Mouse (Mus musculus): Measurements from ENCODE around the gene H3f3a. TPM values are rescaled to one million over a fixed set of nuclear protein-coding genes. Genes with fewer than 3 reads are reported as not detected.
A peak's percentile ranks its signal among the peaks of the same experiment; 100 is the strongest.

The H3f3a gene
- polyA plus RNA-seq, 1 experiment, result 2,061 TPM

DNA sequence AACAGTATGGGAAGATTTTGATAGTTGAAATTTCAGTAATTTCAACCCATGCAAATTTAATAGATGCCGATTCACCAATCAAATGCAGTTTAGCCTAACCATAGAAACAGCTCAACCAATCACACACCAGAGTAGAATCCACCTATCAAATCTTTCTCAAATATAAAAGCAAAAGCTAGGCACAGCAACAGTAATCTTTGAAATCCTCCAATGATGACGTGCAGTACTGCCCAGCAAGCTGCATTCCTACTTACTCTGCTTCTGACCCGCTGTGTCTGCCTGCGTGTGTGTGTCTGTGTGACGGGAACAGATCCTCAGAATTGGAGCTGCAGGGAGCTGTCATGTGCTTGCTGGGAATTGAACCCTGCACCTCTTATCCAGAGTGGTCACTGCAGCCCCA is 4.9 kb downstream of the H3f3a start:
- TF ChIP-seq FLI1 (IDR thresholded peaks at IDR 0.05; ENCODE audit: low read length) (no peak), GATA1 (IDR thresholded peaks at IDR 0.05; ENCODE audit: borderline replicate concordance, low read length) (no peak)
- peak overlapping the region; percentile 66 for H3K4me3 ChIP-seq (replicated peaks)

DNA sequence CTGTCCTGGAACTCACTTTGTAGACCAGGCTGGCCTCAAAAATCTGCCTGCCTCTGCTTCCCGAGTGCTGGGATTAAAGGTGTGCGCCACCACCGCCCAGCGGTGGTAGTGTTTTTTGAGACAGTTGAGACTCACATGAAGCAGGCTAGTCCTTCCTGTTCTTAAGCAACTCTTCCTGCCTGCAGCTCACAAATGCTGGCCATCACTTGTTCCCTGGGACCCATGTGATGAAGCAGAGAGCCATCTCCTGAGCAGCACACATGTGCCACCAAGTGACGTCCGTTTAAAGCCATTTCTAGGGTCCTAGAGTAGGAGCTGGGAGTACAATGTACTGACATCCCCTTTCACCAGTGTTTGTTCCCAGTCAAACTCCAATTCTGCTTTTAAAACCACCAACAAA is 9.9 kb downstream of the H3f3a start:
- Histone ChIP-seq H3K4me3 (replicated peaks) (no peak overlapping the region), H3K9me3 (no peaks in the 10 kb centered on the region), H3K36me3 (replicated peaks; ENCODE audit: low read length) (peaks cover 88% of the 10 kb centered on the region), H3K4me1 (peaks cover 77% of the 10 kb centered on the region), H3K27me3 (replicated peaks) (no peaks in the 10 kb centered on the region)
- TF ChIP-seq FLI1 (IDR thresholded peaks at IDR 0.05; ENCODE audit: low read length), result no peak
- no peak for TF ChIP-seq GATA1 (IDR thresholded peaks at IDR 0.05; ENCODE audit: borderline replicate concordance, low read length)

More for the DNA sequence above, 4.9 kb downstream of the H3f3a start:
- peaks cover 60% of the 10 kb centered on the region for H3K4me1 ChIP-seq
- H3K9me3 ChIP-seq, result no peaks in the 10 kb centered on the region
- peaks cover 75% of the 10 kb centered on the region for H3K36me3 ChIP-seq (replicated peaks; ENCODE audit: low read length)
- no peaks in the 10 kb centered on the region for H3K27me3 ChIP-seq (replicated peaks)

DNA sequence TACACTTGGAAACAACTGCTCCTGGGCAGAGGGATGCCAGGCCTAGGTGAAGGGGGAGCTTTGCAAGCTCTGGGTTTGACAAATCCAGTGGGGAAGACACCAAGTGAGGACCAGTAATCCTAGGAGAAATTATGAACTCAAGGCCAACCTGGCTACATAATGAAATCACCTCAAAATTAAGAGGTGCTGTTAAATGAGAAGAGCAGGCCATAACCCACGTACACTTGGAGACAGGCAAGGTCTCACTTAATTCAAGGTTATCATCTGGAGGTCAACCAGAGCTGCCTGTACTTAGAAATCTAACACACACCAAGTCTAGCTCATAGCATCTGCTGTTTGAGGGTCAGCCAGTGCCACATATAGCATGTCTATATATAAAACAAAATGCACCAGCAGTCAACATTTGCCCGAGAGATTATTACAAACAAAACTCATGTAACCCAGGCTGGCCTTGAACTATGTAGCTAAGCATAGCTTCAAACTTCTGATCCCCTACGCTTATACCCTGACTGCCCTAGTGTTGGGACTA is 12.2 kb downstream of the H3f3a start:
- Histone ChIP-seq H3K4me3 (replicated peaks) (no peak overlapping the region), H3K4me1 (peaks cover 78% of the 10 kb centered on the region), H3K27me3 (replicated peaks) (peaks cover 17% of the 10 kb centered on the region), H3K9me3 (no peaks in the 10 kb centered on the region), H3K36me3 (replicated peaks; ENCODE audit: low read length) (peaks cover 70% of the 10 kb centered on the region)
- TF ChIP-seq GATA1 (IDR thresholded peaks at IDR 0.05; ENCODE audit: borderline replicate concordance, low read length) (no peak), FLI1 (IDR thresholded peaks at IDR 0.05; ENCODE audit: low read length) (no peak)

DNA sequence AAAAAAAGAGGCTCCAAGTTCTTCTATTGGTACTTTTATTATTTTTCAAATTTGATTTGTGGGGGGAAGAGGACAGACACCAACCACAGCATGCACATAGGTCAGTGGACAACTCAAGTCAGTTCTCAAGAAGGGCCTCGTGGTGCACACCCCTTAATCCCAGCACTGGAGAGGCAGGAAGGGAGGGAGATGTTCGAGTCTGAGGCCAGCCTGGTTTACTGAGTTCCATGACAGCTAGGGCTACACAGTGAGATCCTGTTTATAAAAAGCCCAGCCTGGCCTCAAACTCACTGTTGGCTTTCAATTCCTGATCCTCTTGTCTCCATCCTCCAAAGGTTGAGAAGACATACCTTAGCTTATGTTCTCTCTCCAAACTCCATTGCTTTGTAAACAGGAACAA is 12.9 kb downstream of the H3f3a start:
- Histone ChIP-seq H3K9me3 (no peaks in the 10 kb centered on the region), H3K4me1 (peaks cover 74% of the 10 kb centered on the region), H3K27me3 (replicated peaks) (peaks cover 23% of the 10 kb centered on the region), H3K36me3 (replicated peaks; ENCODE audit: low read length) (peaks cover 62% of the 10 kb centered on the region), H3K4me3 (replicated peaks) (no peak overlapping the region)
- no peak for TF ChIP-seq FLI1 (IDR thresholded peaks at IDR 0.05; ENCODE audit: low read length)
- no peak for TF ChIP-seq GATA1 (IDR thresholded peaks at IDR 0.05; ENCODE audit: borderline replicate concordance, low read length)

DNA sequence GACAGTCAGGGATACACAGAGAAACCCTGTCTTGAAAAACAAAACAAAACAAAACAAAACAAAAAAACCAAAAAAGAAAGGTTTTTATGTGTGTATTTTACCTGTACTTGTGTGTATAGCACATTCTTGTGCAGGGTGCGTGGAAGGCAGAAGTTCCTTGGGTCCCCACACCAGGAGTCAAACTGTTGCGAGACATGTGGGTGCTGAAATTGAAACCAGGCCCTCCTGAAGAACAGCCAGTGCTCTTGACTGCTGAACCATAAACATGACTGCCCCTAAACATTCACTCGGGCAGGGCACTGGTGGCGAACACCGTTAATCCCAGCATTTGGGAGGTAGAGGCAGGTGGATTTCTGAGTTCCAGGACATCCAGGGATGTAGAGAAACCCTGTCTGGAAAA is 13.7 kb downstream of the H3f3a start:
- H3K4me3 ChIP-seq (replicated peaks), result no peak overlapping the region
- TF ChIP-seq GATA1 (IDR thresholded peaks at IDR 0.05; ENCODE audit: borderline replicate concordance, low read length) (no peak), FLI1 (IDR thresholded peaks at IDR 0.05; ENCODE audit: low read length) (no peak)
- H3K27me3 ChIP-seq (replicated peaks), result peaks cover 28% of the 10 kb centered on the region
- peaks cover 66% of the 10 kb centered on the region for H3K4me1 ChIP-seq
- no peaks in the 10 kb centered on the region for H3K9me3 ChIP-seq
- H3K36me3 ChIP-seq (replicated peaks; ENCODE audit: low read length), result peaks cover 54% of the 10 kb centered on the region

DNA sequence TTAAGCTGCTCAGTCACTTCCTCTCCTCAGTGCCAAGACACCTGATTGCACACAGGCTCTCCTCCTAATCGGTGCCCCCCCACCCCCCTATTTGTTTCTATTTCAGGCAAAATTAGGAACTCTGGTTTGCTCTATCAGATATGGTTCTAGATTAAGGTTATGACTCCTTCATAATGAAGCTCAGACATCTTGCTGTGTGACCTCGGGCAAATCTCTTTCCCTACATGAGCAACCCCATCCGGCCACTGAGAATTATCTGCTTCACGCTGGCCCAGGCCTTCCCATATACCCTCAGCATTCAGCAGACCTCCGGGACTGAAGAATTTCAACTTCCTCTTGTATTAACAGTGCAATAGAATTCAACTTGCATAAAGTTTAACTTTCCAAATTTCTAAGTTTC is 14.5 kb downstream of the H3f3a start:
- no peaks in the 10 kb centered on the region for H3K9me3 ChIP-seq
- H3K27me3 ChIP-seq (replicated peaks), result peaks cover 30% of the 10 kb centered on the region
- peaks cover 62% of the 10 kb centered on the region for H3K4me1 ChIP-seq
- H3K4me3 ChIP-seq (replicated peaks), result no peak overlapping the region
- TF ChIP-seq GATA1 (IDR thresholded peaks at IDR 0.05; ENCODE audit: borderline replicate concordance, low read length) (peak; percentile 66; the same call in 1 of the 3 replicates), FLI1 (IDR thresholded peaks at IDR 0.05; ENCODE audit: low read length) (no peak)
- H3K36me3 ChIP-seq (replicated peaks; ENCODE audit: low read length), result peaks cover 47% of the 10 kb centered on the region

DNA sequence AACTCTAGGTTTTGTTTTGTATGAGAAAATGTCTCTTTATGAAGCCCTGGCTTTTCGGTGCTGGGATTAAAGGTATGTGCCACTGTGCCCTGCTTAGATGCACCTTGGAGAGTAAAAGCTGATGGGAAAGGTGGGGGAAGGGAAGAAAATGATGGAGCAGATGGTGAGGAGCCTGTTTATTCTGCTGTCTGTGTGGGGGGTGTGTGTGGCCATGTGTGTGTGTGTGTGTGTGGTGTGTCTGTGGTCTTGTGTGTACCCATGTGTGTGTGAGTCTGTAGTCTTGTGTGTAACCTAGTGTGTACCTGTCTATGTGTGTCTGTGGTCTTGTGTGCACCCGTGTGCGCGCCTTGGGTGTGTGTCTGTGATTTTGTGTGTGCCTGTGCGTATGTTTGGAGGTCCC is 15.1 kb downstream of the H3f3a start:
- no peaks in the 10 kb centered on the region for H3K9me3 ChIP-seq
- no peak overlapping the region for H3K4me3 ChIP-seq (replicated peaks)
- H3K4me1 ChIP-seq, result peaks cover 62% of the 10 kb centered on the region
- H3K27me3 ChIP-seq (replicated peaks), result peaks cover 36% of the 10 kb centered on the region
- TF ChIP-seq FLI1 (IDR thresholded peaks at IDR 0.05; ENCODE audit: low read length), result no peak
- no peak for TF ChIP-seq GATA1 (IDR thresholded peaks at IDR 0.05; ENCODE audit: borderline replicate concordance, low read length)
- H3K36me3 ChIP-seq (replicated peaks; ENCODE audit: low read length), result peaks cover 41% of the 10 kb centered on the region

DNA sequence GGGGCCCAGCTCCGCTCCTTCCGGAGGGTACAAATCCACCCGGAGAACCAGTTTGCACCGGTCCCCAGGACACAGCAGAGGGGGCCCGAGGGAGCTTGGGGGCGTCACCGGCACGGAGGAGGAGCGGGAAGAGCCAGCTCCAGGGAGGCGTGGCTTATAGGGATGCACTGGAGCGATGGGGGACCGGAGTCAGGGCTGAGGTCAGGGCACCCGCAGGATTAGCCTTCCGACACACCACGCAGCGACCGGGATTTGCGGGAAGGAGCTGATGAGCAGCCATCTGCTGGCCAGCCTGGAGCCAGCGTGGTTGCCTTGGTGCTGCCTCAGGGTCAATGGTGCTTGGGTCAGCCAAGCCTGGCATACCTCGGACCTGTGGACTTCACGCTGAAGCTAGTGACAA is 19.6 kb downstream of the H3f3a start:
- TF ChIP-seq FLI1 (IDR thresholded peaks at IDR 0.05; ENCODE audit: low read length), result no peak
- no peak for TF ChIP-seq GATA1 (IDR thresholded peaks at IDR 0.05; ENCODE audit: borderline replicate concordance, low read length)
- Histone ChIP-seq H3K4me3 (replicated peaks) (peak overlapping the region; percentile 62), H3K36me3 (replicated peaks; ENCODE audit: low read length) (peaks cover 13% of the 10 kb centered on the region), H3K4me1 (peaks cover 70% of the 10 kb centered on the region), H3K9me3 (peaks cover 4% of the 10 kb centered on the region; the same call in 1 of the 2 replicates), H3K27me3 (replicated peaks) (peaks cover 48% of the 10 kb centered on the region)

DNA sequence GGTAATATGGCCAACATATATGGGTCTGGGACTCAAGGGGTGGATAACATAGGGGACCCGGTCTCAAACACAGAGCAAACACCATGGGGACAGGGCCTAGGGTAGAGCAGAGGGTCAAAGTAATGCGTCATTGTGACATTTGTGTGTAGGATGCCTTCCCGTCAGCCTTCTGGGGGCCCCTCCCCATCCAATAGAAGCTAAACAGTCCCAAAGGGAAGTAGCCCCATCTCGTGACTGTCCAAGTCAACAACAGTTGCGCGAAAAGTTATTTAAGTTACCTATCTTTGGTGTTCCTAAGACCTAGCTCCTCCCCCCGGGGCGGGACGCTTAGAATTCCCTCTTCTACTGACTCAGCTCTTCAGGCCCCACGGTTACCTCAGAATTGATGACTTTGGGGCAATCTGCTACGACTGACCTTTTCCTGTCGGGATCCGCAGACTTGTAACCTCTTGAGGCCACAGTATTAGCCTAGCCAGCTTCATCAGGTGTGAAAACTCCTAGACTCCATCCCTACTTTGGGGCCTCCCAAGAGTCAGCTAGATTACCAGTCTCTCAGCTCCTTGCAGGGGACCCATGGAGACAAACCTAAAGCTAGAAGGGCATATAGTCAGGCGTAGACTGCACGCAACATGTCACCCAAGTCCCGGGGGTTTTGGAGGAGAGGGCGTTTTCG is 20.2 kb downstream of the H3f3a start:
- no peak overlapping the region for H3K4me3 ChIP-seq (replicated peaks)
- H3K36me3 ChIP-seq (replicated peaks; ENCODE audit: low read length), result peaks cover 11% of the 10 kb centered on the region
- TF ChIP-seq FLI1 (IDR thresholded peaks at IDR 0.05; ENCODE audit: low read length) (no peak), GATA1 (IDR thresholded peaks at IDR 0.05; ENCODE audit: borderline replicate concordance, low read length) (no peak)
- H3K27me3 ChIP-seq (replicated peaks), result peaks cover 51% of the 10 kb centered on the region
- peaks cover 9% of the 10 kb centered on the region for H3K9me3 ChIP-seq
- peaks cover 64% of the 10 kb centered on the region for H3K4me1 ChIP-seq

DNA sequence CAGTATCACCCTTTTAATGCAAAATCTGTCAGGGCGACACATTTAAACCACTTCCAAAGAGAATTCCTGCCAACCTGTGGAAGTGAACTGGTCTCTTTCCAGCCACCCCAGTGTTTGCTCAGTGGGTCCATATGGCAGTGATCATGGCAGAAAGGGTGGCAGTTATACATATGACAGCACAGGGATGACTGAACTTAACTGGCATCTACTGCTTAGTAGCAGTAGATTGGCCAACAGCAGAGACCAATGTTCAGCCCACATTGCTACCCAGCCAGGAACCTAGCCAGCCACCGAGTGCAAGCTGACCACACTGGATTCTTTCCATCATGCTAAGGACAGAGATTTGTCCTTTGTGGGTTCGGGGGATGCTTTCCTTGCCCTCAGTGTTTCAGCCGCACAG is 20.9 kb downstream of the H3f3a start:
- H3K36me3 ChIP-seq (replicated peaks; ENCODE audit: low read length), result peaks cover 11% of the 10 kb centered on the region
- no peak overlapping the region for H3K4me3 ChIP-seq (replicated peaks)
- H3K4me1 ChIP-seq, result peaks cover 56% of the 10 kb centered on the region
- H3K9me3 ChIP-seq, result peaks cover 17% of the 10 kb centered on the region
- peaks cover 50% of the 10 kb centered on the region for H3K27me3 ChIP-seq (replicated peaks)
- no peak for TF ChIP-seq GATA1 (IDR thresholded peaks at IDR 0.05; ENCODE audit: borderline replicate concordance, low read length)
- TF ChIP-seq FLI1 (IDR thresholded peaks at IDR 0.05; ENCODE audit: low read length), result no peak

Data from megakaryocyte, embryonic 14.5 days (primary cell).